Mouse (Mus musculus): ENCODE data around the gene Myom1.

DNA sequence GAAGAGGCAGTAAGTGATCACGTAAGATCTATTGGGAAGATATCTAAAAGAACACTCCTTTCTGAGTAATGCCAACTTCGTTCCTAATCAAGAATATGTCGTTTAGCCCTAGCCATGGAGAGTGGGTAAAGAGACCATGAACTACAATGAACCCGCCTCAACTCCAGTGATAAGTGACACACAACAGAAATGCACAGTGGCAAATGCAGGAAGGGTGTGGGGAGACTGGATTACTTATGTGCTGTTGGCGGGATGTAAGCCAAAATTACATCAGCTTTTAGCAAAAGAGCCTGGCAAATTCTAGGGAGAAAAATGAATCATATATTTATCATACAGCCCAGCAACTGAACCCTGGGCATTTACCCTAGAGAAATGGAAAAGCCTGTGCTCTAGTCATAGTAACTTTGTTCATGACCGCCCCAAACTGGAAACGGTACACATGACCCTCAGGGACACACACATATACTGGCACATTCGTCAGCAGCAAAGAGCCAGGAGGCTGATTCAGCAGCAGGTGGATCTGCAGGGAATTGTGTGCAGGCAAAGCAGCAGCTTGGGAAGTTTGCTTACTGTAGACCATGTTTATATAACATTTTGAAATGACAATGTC, 121.7 kb downstream of the Myom1 start:
- no peak for TF ChIP-seq CTCF (IDR thresholded peaks at IDR 0.05)
- no peak for TF ChIP-seq EP300 (IDR thresholded peaks at IDR 0.05)
